Mouse (Mus musculus) cortical plate, adult 2 months (tissue): ENCODE measurements at regions not wholly inside any gene's neighbourhood (a gene's known extent, or its start where the extent isn't known, plus 50 kb on each side); places are given as distances from the start of the nearest gene placed in this dataset.

Experiments used
- CTCF ChIP-seq: fragments of 200-500 bp; IDR thresholded peaks from 2 replicates; pipeline ENCODE4 v1.5.1; 2011; ENCODE audit warnings: mild to moderate bottlenecking, control low read depth, low read length; ENCODE audit not compliant: insufficient read depth; ENCODE audit errors: extremely low read depth
- POLR2A ChIP-seq: fragments of 200-500 bp; IDR thresholded peaks from 2 replicates; pipeline ENCODE4 v1.6.1; 2011; ENCODE audit warnings: mild to moderate bottlenecking, low read length, control low read depth; ENCODE audit not compliant: insufficient read depth; ENCODE audit errors: extremely low read depth

DNA sequence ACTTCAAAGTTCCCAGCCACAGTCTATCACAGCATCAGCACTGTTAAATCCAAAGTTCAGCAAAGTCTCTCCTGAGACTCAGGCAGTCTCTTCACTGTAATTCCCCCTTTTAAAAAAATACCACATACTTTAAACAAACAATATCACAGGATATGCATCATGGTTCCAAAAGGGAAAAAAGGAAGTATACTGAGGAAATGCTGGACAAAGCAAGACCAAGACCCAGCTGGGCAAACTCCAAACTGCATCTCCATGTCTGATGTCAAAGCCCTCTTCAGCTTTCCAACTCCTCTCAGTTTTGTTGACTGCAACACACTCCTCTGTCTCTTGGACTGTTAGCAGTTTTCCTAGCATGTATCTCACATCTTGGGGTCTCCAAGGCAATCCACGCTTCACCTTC lies 165.5 kb downstream of the B3gnt2 start:
- TF ChIP-seq POLR2A (no peak), CTCF (no peak)
